Mouse (Mus musculus) CH12.LX (cell line): ENCODE results near the gene Rasal1.

Experiments used
- CTCF ChIP-seq, 2 experiments: IDR thresholded peaks in 1 of 2; conservative IDR thresholded peaks in 1 of 2; 2 replicates each; pipeline ENCODE4 v1.5.1; 2011 to 2012; ENCODE audit warnings: low read depth in 2 of 2, low read length in 2 of 2, improper control_type of control experiment in 1 of 2, inconsistent platforms in 1 of 2, mild to moderate bottlenecking in 1 of 2, moderate library complexity in 1 of 2
- EP300 ChIP-seq: IDR thresholded peaks from 2 replicates; pipeline ENCODE4 v1.6.1; 2011; ENCODE audit warnings: low read length, improper control_type of control experiment
- GABPA ChIP-seq: IDR thresholded peaks from 2 replicates; pipeline ENCODE4 v1.6.1; 2012; ENCODE audit warnings: low read depth, low read length, improper control_type of control experiment, inconsistent platforms; ENCODE audit not compliant: insufficient replicate concordance
- KAT2A ChIP-seq: IDR thresholded peaks from 2 replicates; pipeline ENCODE4 v1.6.1; 2012; ENCODE audit warnings: low read length, improper control_type of control experiment, inconsistent platforms; ENCODE audit not compliant: insufficient replicate concordance
- MAX ChIP-seq: IDR thresholded peaks from 2 replicates; pipeline ENCODE4 v1.6.1; 2011; ENCODE audit warnings: low read length, improper control_type of control experiment
- MEF2A ChIP-seq: IDR thresholded peaks from 2 replicates; pipeline ENCODE4 v1.6.1; 2014; ENCODE audit warnings: low read depth, mild to moderate bottlenecking, inconsistent platforms, low read length, improper control_type of control experiment, borderline replicate concordance
- NRF1 ChIP-seq: IDR thresholded peaks from 2 replicates; pipeline ENCODE4 v1.6.1; 2014; ENCODE audit warnings: low read depth, mild to moderate bottlenecking, inconsistent platforms, low read length, improper control_type of control experiment, moderate library complexity
- POLR2A ChIP-seq: IDR thresholded peaks from 2 replicates; pipeline ENCODE4 v1.6.1; 2011; ENCODE audit warnings: low read depth, mild to moderate bottlenecking, improper control_type of control experiment, low read length
- SIN3A ChIP-seq: IDR thresholded peaks from 2 replicates; pipeline ENCODE4 v1.6.1; 2012; ENCODE audit warnings: low read length, improper control_type of control experiment, inconsistent platforms
- USF2 ChIP-seq: conservative IDR thresholded peaks from 2 replicates; pipeline ENCODE4 v1.6.1; 2011; ENCODE audit warnings: low read depth, low read length, improper control_type of control experiment

DNA sequence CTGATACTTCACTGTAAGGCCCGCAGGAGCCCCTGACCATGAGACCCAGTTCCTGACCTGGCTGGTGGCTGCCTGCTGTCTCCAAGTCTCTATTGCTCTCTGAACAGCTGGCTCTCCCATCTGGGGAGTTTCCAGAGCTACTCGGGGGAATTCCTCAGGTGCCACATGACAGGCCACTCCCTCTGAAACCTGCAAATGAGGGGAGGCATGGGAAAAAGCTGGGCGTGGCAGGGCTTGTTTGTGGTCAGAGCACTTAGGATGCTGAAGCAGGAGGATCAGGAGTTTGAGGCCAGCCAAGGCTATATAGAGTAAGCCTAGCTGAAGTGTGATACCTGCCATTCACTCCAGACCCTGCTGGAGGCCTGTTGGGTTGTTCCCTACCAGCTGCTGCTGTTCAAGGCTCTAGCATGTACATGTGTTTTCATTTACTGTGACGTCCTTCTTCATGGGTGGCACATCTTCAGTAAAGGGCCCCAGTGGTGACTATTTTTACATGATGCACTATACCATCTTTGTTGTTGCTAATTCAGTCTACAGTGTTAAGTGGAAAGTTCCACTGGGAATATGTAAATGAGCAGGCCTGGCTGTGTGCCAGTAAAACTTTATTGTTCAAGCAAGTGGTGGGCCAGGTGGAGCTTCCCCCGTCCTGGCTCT is 26.3 kb upstream of the Rasal1 start:
- TF ChIP-seq USF2, result no peak
- peak; percentile 83 for TF ChIP-seq EP300
- TF ChIP-seq KAT2A, result 0 out of 2 replicates have a peak, but pooled peaks have one; percentile 58
- peak; percentile 94 for TF ChIP-seq SIN3A
- peak; percentile 59; the same call in 1 of the 2 replicates for TF ChIP-seq POLR2A
- no peak for TF ChIP-seq NRF1
- peak; percentile 89 for TF ChIP-seq MAX
- TF ChIP-seq MEF2A, result peak; percentile 95
- TF ChIP-seq GABPA, result no peak
- TF ChIP-seq CTCF (conservative IDR thresholded peaks at IDR 0.05 in 1 of 2, IDR thresholded peaks at IDR 0.05 in 1 of 2; ENCODE audit: low read depth in 2 of 2, low read length in 2 of 2), result peak in 1 of 2 experiments; percentile 7; a peak in 1 of 4 replicates
